Mouse (Mus musculus) granulocyte monocyte progenitor cell, adult 5-6 weeks (primary cell): ENCODE measurements around the gene Dock7. TPM values are rescaled to one million over a fixed set of nuclear protein-coding genes. Genes with fewer than 3 reads are reported as not detected.
A peak's percentile ranks its signal among the peaks of the same experiment; 100 is the strongest.

Source experiments
- ATAC-seq: replicated peaks from 2 replicates; pipeline ENCODE4 v1.8.0; 2016; ENCODE audit warnings: mild to moderate bottlenecking, moderate TSS enrichment, inconsistent platforms; ENCODE audit not compliant: poor library complexity, severe bottlenecking
- total RNA-seq, 2 experiments: library from RNA; stranded (forward) in 1 of 2; stranded (reverse) in 1 of 2; fragments of 200-712, 200-1000 nt in 1 of 2; fragments of >200 nt in 1 of 2; fragmentation: Nextera tagmentation in 1 of 2; gene quantifications; 2 replicates each; pipeline ENCODE4 v1.2.3; 2014 to 2017

The Dock7 gene
- total RNA-seq, 2 experiments from 2014 or later = 15.6 to 18.4 TPM

GRCm38 (mm10) chr4:99122786-99123185 lies 2.1 kb upstream of the Dock7 start:
- ATAC-seq = no peak

GRCm38 (mm10) chr4:99122047-99122446 lies 1.3 kb upstream of the Dock7 start:
- ATAC-seq = no peak

GRCm38 (mm10) chr4:99121123-99121755 lies 524 bp upstream of the Dock7 start:
- ATAC-seq = no peak

GRCm38 (mm10) chr4:99119051-99119450 lies 1.7 kb downstream of the Dock7 start:
- ATAC-seq = peak; percentile 21; the same call in 1 of the 2 replicates

GRCm38 (mm10) chr4:99115797-99116196 lies 4.9 kb downstream of the Dock7 start:
- 0 out of 2 replicates have a peak, but pooled peaks have one; percentile 23 for ATAC-seq

- peak; percentile 59 for ATAC-seq
Measured at GRCm38 (mm10) chr4:99111670-99112069, 9.0 kb downstream of the Dock7 start.

- no peak for ATAC-seq
Measured at GRCm38 (mm10) chr4:99108817-99109216, 11.9 kb downstream of the Dock7 start.

- ATAC-seq = no peak
Measured at GRCm38 (mm10) chr4:99102846-99103245, 17.9 kb downstream of the Dock7 start.

- ATAC-seq = peak; percentile 99
Measured at GRCm38 (mm10) chr4:99100724-99101123, 20.0 kb downstream of the Dock7 start.

GRCm38 (mm10) chr4:99091777-99092176 lies 28.9 kb downstream of the Dock7 start:
- no peak for ATAC-seq

- ATAC-seq = no peak
Measured at GRCm38 (mm10) chr4:99091151-99091701, 29.5 kb downstream of the Dock7 start.

GRCm38 (mm10) chr4:99087760-99088485 lies 32.8 kb downstream of the Dock7 start:
- no peak for ATAC-seq

GRCm38 (mm10) chr4:99083862-99084261 lies 36.9 kb downstream of the Dock7 start:
- ATAC-seq = no peak

GRCm38 (mm10) chr4:99081169-99081568 lies 39.5 kb downstream of the Dock7 start:
- no peak for ATAC-seq

- ATAC-seq = no peak
Measured at GRCm38 (mm10) chr4:99078005-99078404, 42.7 kb downstream of the Dock7 start.

- no peak for ATAC-seq
Measured at GRCm38 (mm10) chr4:99068806-99069205, 51.9 kb downstream of the Dock7 start.

GRCm38 (mm10) chr4:99064524-99064923 lies 56.2 kb downstream of the Dock7 start:
- no peak for ATAC-seq

- no peak for ATAC-seq
Measured at GRCm38 (mm10) chr4:99048581-99048980, 72.1 kb downstream of the Dock7 start.

- ATAC-seq = no peak
Measured at GRCm38 (mm10) chr4:99046471-99046870, 74.2 kb downstream of the Dock7 start.

GRCm38 (mm10) chr4:99044854-99045253 lies 75.9 kb downstream of the Dock7 start:
- no peak for ATAC-seq

GRCm38 (mm10) chr4:99032921-99033320 lies 87.8 kb downstream of the Dock7 start:
- ATAC-seq = peak; percentile 95

GRCm38 (mm10) chr4:99030686-99031085 lies 90.0 kb downstream of the Dock7 start, which contains the start of gene Angptl3:
TSS of gene Angptl3 (plus strand) at chr4:99030954.
- no peak for ATAC-seq
